Mouse (Mus musculus) CH12.LX (cell line): Measurements from ENCODE around the gene Prkab1. TPM values are rescaled to one million over a fixed set of nuclear protein-coding genes. Genes with fewer than 3 reads are reported as not detected.

Source experiments
- DNase-seq: peaks from one replicate; pipeline ENCODE4 v3.0.0-alpha.2; 2013; ENCODE audit errors: extremely low read depth
- H3K27ac ChIP-seq: 2 replicates; pipeline ENCODE4 v1.5.1; 2012; ENCODE audit warnings: low read depth, mild to moderate bottlenecking, control low read depth, moderate library complexity; ENCODE audit not compliant: insufficient read depth
- H3K27me3 ChIP-seq: replicated peaks from 2 replicates; pipeline ENCODE3; 2012; ENCODE audit warnings: inconsistent platforms
- H3K36me3 ChIP-seq, 2 experiments: replicated peaks in 1 of 2; 2 replicates each; pipeline versions ENCODE3 to v1.6.1; 2012; ENCODE audit warnings: inconsistent platforms in 1 of 2, low read length in 1 of 2, mild to moderate bottlenecking in 1 of 2, mixed read lengths in 1 of 2, moderate library complexity in 1 of 2; ENCODE audit not compliant: control insufficient read depth in 1 of 2, insufficient read depth in 1 of 2
- H3K4me1 ChIP-seq, 2 experiments: 2 replicates each; pipeline ENCODE4 v1.6.1; 2012; ENCODE audit warnings: inconsistent platforms in 1 of 2, moderate library complexity in 1 of 2; ENCODE audit not compliant: insufficient read depth in 2 of 2, control insufficient read depth in 1 of 2
- H3K4me2 ChIP-seq: 2 replicates; pipeline ENCODE4 v1.6.1; 2012; ENCODE audit warnings: low read depth, mild to moderate bottlenecking, control low read depth; ENCODE audit not compliant: poor library complexity, insufficient read depth, severe bottlenecking
- H3K4me3 ChIP-seq, 3 experiments: fragments of 150-350 bp in 1 of 3; sonication (generic) in 1 of 3; replicated peaks in 1 of 3; 2 replicates each; pipeline versions ENCODE3 to v1.5.1; 2011 to 2012; ENCODE audit warnings: low read depth in 2 of 3, low read length in 2 of 3, mild to moderate bottlenecking in 2 of 3, moderate library complexity in 2 of 3, control low read depth in 1 of 3, improper control_type of control experiment in 1 of 3, inconsistent platforms in 1 of 3, mixed read lengths in 1 of 3; ENCODE audit not compliant: poor library complexity in 1 of 3
- H3K79me2 ChIP-seq: replicated peaks from 2 replicates; pipeline ENCODE4 v1.6.1; 2012; ENCODE audit warnings: mild to moderate bottlenecking, moderate library complexity; ENCODE audit not compliant: control insufficient read depth, poor library complexity, insufficient read depth, severe bottlenecking; ENCODE audit errors: extremely low read depth
- H3K9ac ChIP-seq: 2 replicates; pipeline ENCODE4 v1.6.1; 2012; ENCODE audit warnings: low read depth, mild to moderate bottlenecking, control low read depth, moderate library complexity; ENCODE audit not compliant: insufficient read depth
- H3K9me3 ChIP-seq: replicated peaks from 2 replicates; pipeline ENCODE3; 2012; ENCODE audit warnings: low read length, inconsistent platforms, mixed read lengths
- CHD2 ChIP-seq: IDR thresholded peaks from 2 replicates; pipeline ENCODE4 v1.6.1; 2011; ENCODE audit warnings: low read length, improper control_type of control experiment
- EP300 ChIP-seq: IDR thresholded peaks from 2 replicates; pipeline ENCODE4 v1.6.1; 2011; ENCODE audit warnings: low read length, improper control_type of control experiment
- GABPA ChIP-seq: IDR thresholded peaks from 2 replicates; pipeline ENCODE4 v1.6.1; 2012; ENCODE audit warnings: low read depth, low read length, improper control_type of control experiment, inconsistent platforms; ENCODE audit not compliant: insufficient replicate concordance
- HCFC1 ChIP-seq: IDR thresholded peaks from 2 replicates; pipeline ENCODE4 v1.6.1; 2012; ENCODE audit warnings: low read depth, mild to moderate bottlenecking, inconsistent platforms, low read length, improper control_type of control experiment
- IRF4 ChIP-seq: IDR thresholded peaks from 2 replicates; pipeline ENCODE4 v1.6.1; 2014; ENCODE audit warnings: low read depth, mild to moderate bottlenecking, inconsistent platforms, low read length, improper control_type of control experiment
- JUND ChIP-seq: conservative IDR thresholded peaks from 2 replicates; pipeline ENCODE4 v1.6.1; 2011; ENCODE audit warnings: low read depth, low read length, improper control_type of control experiment
- MAFK ChIP-seq: IDR thresholded peaks from 2 replicates; pipeline ENCODE4 v1.6.1; 2011; ENCODE audit warnings: low read length, improper control_type of control experiment; ENCODE audit not compliant: insufficient replicate concordance
- MAZ ChIP-seq: IDR thresholded peaks from 2 replicates; pipeline ENCODE4 v1.6.1; 2012; ENCODE audit warnings: low read depth, mild to moderate bottlenecking, inconsistent platforms, low read length, improper control_type of control experiment, moderate library complexity
- MXI1 ChIP-seq: IDR thresholded peaks from 2 replicates; pipeline ENCODE4 v1.6.1; 2011; ENCODE audit warnings: mild to moderate bottlenecking, low read depth, low read length, improper control_type of control experiment
- MYC ChIP-seq: IDR thresholded peaks from 2 replicates; pipeline ENCODE4 v1.6.1; 2011; ENCODE audit warnings: low read depth, mild to moderate bottlenecking, improper control_type of control experiment, low read length
- NELFE ChIP-seq: IDR thresholded peaks from 2 replicates; pipeline ENCODE4 v1.6.1; 2011; ENCODE audit warnings: low read depth, low read length, improper control_type of control experiment
- NRF1 ChIP-seq: IDR thresholded peaks from 2 replicates; pipeline ENCODE4 v1.6.1; 2014; ENCODE audit warnings: low read depth, mild to moderate bottlenecking, inconsistent platforms, low read length, improper control_type of control experiment, moderate library complexity
- PAX5 ChIP-seq: IDR thresholded peaks from 2 replicates; pipeline ENCODE4 v1.6.1; 2012; ENCODE audit warnings: low read length, inconsistent platforms, mixed read lengths
- POLR2AphosphoS2 ChIP-seq: IDR thresholded peaks from 2 replicates; pipeline ENCODE4 v1.6.1; 2011; ENCODE audit warnings: low read depth, low read length, improper control_type of control experiment
- RAD21 ChIP-seq: IDR thresholded peaks from 2 replicates; pipeline ENCODE4 v1.6.1; 2011; ENCODE audit warnings: low read depth, mild to moderate bottlenecking, low read length, improper control_type of control experiment, moderate library complexity
- SIN3A ChIP-seq: IDR thresholded peaks from 2 replicates; pipeline ENCODE4 v1.6.1; 2012; ENCODE audit warnings: low read length, improper control_type of control experiment, inconsistent platforms
- TBP ChIP-seq: conservative IDR thresholded peaks from 2 replicates; pipeline ENCODE4 v1.6.1; 2011; ENCODE audit warnings: low read depth, low read length, improper control_type of control experiment
- TCF12 ChIP-seq: IDR thresholded peaks from 2 replicates; pipeline ENCODE4 v1.6.1; 2014; ENCODE audit warnings: low read depth, mild to moderate bottlenecking, inconsistent platforms, low read length, improper control_type of control experiment
- USF2 ChIP-seq: conservative IDR thresholded peaks from 2 replicates; pipeline ENCODE4 v1.6.1; 2011; ENCODE audit warnings: low read depth, low read length, improper control_type of control experiment
- ZNF384 ChIP-seq: IDR thresholded peaks from 2 replicates; pipeline ENCODE4 v1.6.1; 2012; ENCODE audit warnings: low read depth, low read length, improper control_type of control experiment, inconsistent platforms
- dilution Hi-C: fragments of 300-500 bp; cut with MboI; formaldehyde crosslinking; loops from 2 replicates; pipeline ENCODE4 v1.14.3; 2020; ENCODE audit warnings: low sequenced_read_pairs; ENCODE audit not compliant: extremely low pct_unique_long_range_greater_than_20kb, extremely low pct_ligation_motif_present
- in situ Hi-C: fragments of 300-500 bp; cut with MboI; formaldehyde crosslinking; loops from 3 replicates; pipeline ENCODE4 v1.14.3; 2019; ENCODE audit warnings: low sequenced_read_pairs, low pct_ligation_motif_present, low pct_unique_long_range_greater_than_20kb, mixed read lengths
- polyA plus RNA-seq: library from polyadenylated mRNA; unstranded; fragments of >175 nt; gene quantifications from 2 replicates; pipeline ENCODE4 v1.2.1, GENCODE M21; 2012; ENCODE audit warnings: low read depth; ENCODE audit not compliant: insufficient read length
- total RNA-seq, 2 experiments: library from RNA; depleted of rRNA; stranded (reverse); fragments of 300-350 nt in 1 of 2; fragments of >200 nt in 1 of 2; gene quantifications; 2 replicates each; pipeline ENCODE4 v1.2.3; 2012 to 2014

Gene Prkab1
- total and polyA plus RNA-seq, 3 experiments, result 20.1 to 26.8 (median 24.1) TPM

- Histone ChIP-seq H3K27me3 (no peaks in the 10 kb centered on the region), H3K4me1 (peaks cover 0 to 20% of the 10 kb centered on the region in 2 experiments; a peak in 2 of 4 replicates), H3K36me3 (peaks cover 32 to 42% of the 10 kb centered on the region in 2 experiments), H3K4me2 (peak overlapping the region; percentile 89), H3K9me3 (no peaks in the 10 kb centered on the region), H3K4me3 (peak overlapping the region; percentile 72 to 93 (median 80)), H3K9ac (peak overlapping the region; percentile 90), H3K79me2 (peaks cover 27% of the 10 kb centered on the region), H3K27ac (no peak overlapping the region)
- in situ Hi-C loops (no loop called here), dilution Hi-C loops (no loop called here)
- no peak for TF ChIP-seq NRF1
- no peak for TF ChIP-seq TBP
- no peak for TF ChIP-seq TCF12
- no peak for TF ChIP-seq JUND
- no peak for TF ChIP-seq CHD2
- TF ChIP-seq MAFK, result no peak
- TF ChIP-seq SIN3A, result no peak
- DNase-seq, result no peak
These were observed 1.1 kb downstream of the Prkab1 start for GRCm38 (mm10) chr5:116023251-116023661.

GRCm38 (mm10) chr5:116022658-116023200 lies 1.6 kb downstream of the Prkab1 start:
- Histone ChIP-seq H3K4me1 (peaks cover 0 to 20% of the 10 kb centered on the region in 2 experiments; a peak in 2 of 4 replicates), H3K9ac (peak overlapping the region; percentile 90), H3K79me2 (peaks cover 27% of the 10 kb centered on the region), H3K27ac (no peak overlapping the region), H3K9me3 (no peaks in the 10 kb centered on the region), H3K27me3 (no peaks in the 10 kb centered on the region), H3K4me2 (peak overlapping the region; percentile 89), H3K4me3 (peak overlapping the region in 2 of 3 experiments; percentile 80 to 93), H3K36me3 (peaks cover 37 to 48% of the 10 kb centered on the region in 2 experiments)
- DNase-seq, result no peak
- in situ Hi-C loops, result no loop called here
- TF ChIP-seq RAD21, result no peak
- TF ChIP-seq, all 38 proteins: peak for 0
- dilution Hi-C loops, result no loop called here

GRCm38 (mm10) chr5:116022131-116022530 lies 2.2 kb downstream of the Prkab1 start:
- Histone ChIP-seq H3K4me3 (no peak overlapping the region), H3K9ac (no peak overlapping the region), H3K27me3 (no peaks in the 10 kb centered on the region), H3K9me3 (no peaks in the 10 kb centered on the region), H3K36me3 (peaks cover 43 to 54% of the 10 kb centered on the region in 2 experiments), H3K27ac (no peak overlapping the region), H3K4me1 (peaks cover 0 to 20% of the 10 kb centered on the region in 2 experiments; a peak in 2 of 4 replicates), H3K79me2 (peaks cover 27% of the 10 kb centered on the region), H3K4me2 (no peak overlapping the region)
- no peak for DNase-seq
- dilution Hi-C loops, result no loop called here
- in situ Hi-C loops, result no loop called here
- TF ChIP-seq POLR2AphosphoS2, result no peak
- TF ChIP-seq HCFC1, result no peak
- TF ChIP-seq MXI1, result no peak
- no peak for TF ChIP-seq MYC
- no peak for TF ChIP-seq PAX5
- TF ChIP-seq ZNF384, result no peak
- TF ChIP-seq EP300, result no peak
- TF ChIP-seq NELFE, result no peak
- TF ChIP-seq GABPA, result no peak
- no peak for TF ChIP-seq JUND
- TF ChIP-seq IRF4, result no peak
- no peak for TF ChIP-seq MAZ
- no peak for TF ChIP-seq USF2
- no peak for TF ChIP-seq NRF1
